Comparison of ENCODE assay signal across 8 mouse cellular contexts in the genomic region with DNA sequence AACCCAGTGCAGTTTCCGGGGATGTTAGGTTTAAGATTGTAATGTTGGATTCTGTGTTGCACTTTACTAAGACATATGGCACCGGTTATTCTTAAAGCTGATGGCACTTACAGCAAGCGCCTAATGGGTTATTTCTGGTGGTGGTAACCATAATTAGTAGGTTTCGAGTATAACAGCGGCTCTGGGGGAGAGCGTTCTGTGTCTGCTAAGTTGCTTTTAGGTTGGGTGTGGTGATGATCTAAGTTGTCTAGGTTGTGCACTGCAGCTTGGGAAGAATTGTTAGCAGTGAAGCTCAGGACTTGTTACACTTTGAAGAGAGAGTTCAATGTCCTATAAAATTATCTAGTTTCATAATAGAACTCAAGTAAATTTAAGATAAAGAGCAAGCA. TPM values are rescaled to one million over a fixed set of nuclear protein-coding genes. Genes with fewer than 3 reads are reported as not detected.
DNase-seq lines count a peak whose midpoint lies in the region; ATAC-seq lines count a peak whose summit lies in the region.

No protein-coding gene starts in this region.

- peak overlapping the region; percentile 92 for H3K9ac ChIP-seq in heart, embryonic 14.5 days (ENCODE audit: low read length)
- peak overlapping the region; percentile 99 for H3K9ac ChIP-seq in midbrain, embryonic 13.5 days (replicated peaks)

- H3K4me3 ChIP-seq in heart, embryonic 14.5 days (ENCODE audit: control insufficient read depth in 1 of 2, insufficient read depth in 1 of 2, low read depth in 1 of 2, low read length in 2 of 2) = peak overlapping the region; percentile 60 to 76
- peak overlapping the region; percentile 96 for H3K4me3 ChIP-seq in hindbrain, embryonic 10.5 days
- H3K4me3 ChIP-seq in midbrain, embryonic 13.5 days (replicated peaks) = peak overlapping the region; percentile 97

- no peak for ATAC-seq in heart, embryonic 14.5 days (ENCODE audit: insufficient number of reproducible peaks, insufficient read depth, low FRiP score, low read depth)
- ATAC-seq in midbrain, embryonic 13.5 days = no peak

- no peaks in the 10 kb centered on the region for H3K27me3 ChIP-seq in heart, embryonic 14.5 days (ENCODE audit: control insufficient read depth, insufficient read depth, low read length)
- H3K27me3 ChIP-seq in hindbrain, embryonic 10.5 days (ENCODE audit: insufficient read depth, poor library complexity, severe bottlenecking) = no peaks in the 10 kb centered on the region
- H3K27me3 ChIP-seq in midbrain, embryonic 13.5 days = 0 out of 2 replicates have a peak, but pooled peaks cover 3% of the 10 kb centered on the region

- peaks cover 4 to 25% of the 10 kb centered on the region in 2 experiments; a peak in 3 of 4 replicates for H3K4me1 ChIP-seq in heart, embryonic 14.5 days (ENCODE audit: control insufficient read depth in 2 of 2, insufficient read depth in 2 of 2, low read length in 2 of 2)
- peaks cover 33% of the 10 kb centered on the region for H3K4me1 ChIP-seq in hindbrain, embryonic 10.5 days (replicated peaks)
- H3K4me1 ChIP-seq in midbrain, embryonic 13.5 days (replicated peaks) = peaks cover 32% of the 10 kb centered on the region

- intact Hi-C loops in heart, postnatal 14 days (cut with DNase I) = no loop called here

- WGBS in heart, embryonic 14.5 days = under 1% methylated on average over 6 of the region's 6 CpGs
- 2% methylated on average over 6 of the region's 6 CpGs for WGBS in hindbrain, embryonic 10.5 days
- WGBS in midbrain, embryonic 13.5 days = under 1% methylated on average over 6 of the region's 6 CpGs

- no peaks in the 10 kb centered on the region for H3K36me3 ChIP-seq in heart, embryonic 14.5 days (ENCODE audit: control insufficient read depth, insufficient read depth, low read length)
- peaks cover 8% of the 10 kb centered on the region for H3K36me3 ChIP-seq in hindbrain, embryonic 10.5 days
- H3K36me3 ChIP-seq in midbrain, embryonic 13.5 days = no peaks in the 10 kb centered on the region

- peak overlapping the region; percentile 79 for H3K4me2 ChIP-seq in heart, embryonic 14.5 days (ENCODE audit: low read length)
- peak overlapping the region; percentile 76 for H3K4me2 ChIP-seq in midbrain, embryonic 13.5 days (replicated peaks)

- DNase-seq in heart, postnatal 14 days = no peak
- peak; percentile 9 for DNase-seq in ZHBTc4 (ENCODE audit: low read depth, low spot score)
- no peak for DNase-seq in hindbrain, embryonic 10.5 days (ENCODE audit: low spot score)
- DNase-seq in urinary bladder, postnatal 36 days (ENCODE audit: low spot score in 2 of 2) = no peak
- DNase-seq in urinary bladder, postnatal 25 days (ENCODE audit: low spot score) = no peak
- no peak for DNase-seq in spleen, postnatal 10 days (ENCODE audit: low spot score in 2 of 2)

- peak overlapping the region; percentile 60 to 91 for H3K27ac ChIP-seq in heart, embryonic 14.5 days (replicated peaks in 1 of 2; ENCODE audit: control insufficient read depth in 1 of 2, insufficient read depth in 1 of 2, low read depth in 2 of 2, low read length in 2 of 2)
- peak overlapping the region; percentile 99 for H3K27ac ChIP-seq in hindbrain, embryonic 10.5 days
- H3K27ac ChIP-seq in midbrain, embryonic 13.5 days = peak overlapping the region; percentile 95

- no peaks in the 10 kb centered on the region for H3K9me3 ChIP-seq in heart, embryonic 14.5 days (ENCODE audit: control insufficient read depth, low read length)
- no peaks in the 10 kb centered on the region for H3K9me3 ChIP-seq in hindbrain, embryonic 10.5 days
- H3K9me3 ChIP-seq in midbrain, embryonic 13.5 days = no peaks in the 10 kb centered on the region

RNA-seq across cellular contexts. Expression of gene Sec63, which starts 1.4 kb away (rescaled TPM):
- 14.3 and 15.3 TPM in 2 replicates for polyA plus RNA-seq in heart, embryonic 14.5 days (2014; fragmentation: Nextera tagmentation; extraction: Ambion mirVana)
- 10 to 100 TPM; 24.4 to 27.5 TPM for total RNA-seq in heart, postnatal 14 days (2021)
- 23.5 and 27.1 TPM in 2 replicates for polyA plus RNA-seq in hindbrain, embryonic 10.5 days (2016; fragmentation: Nextera tagmentation; extraction: Ambion mirVana)
- 26.3 and 26.4 TPM in 2 replicates for polyA plus RNA-seq in midbrain, embryonic 13.5 days (2015; fragmentation: Nextera tagmentation; extraction: Ambion mirVana)
